Mouse (Mus musculus) ES-E14 (cell line): ENCODE measurements at regions not wholly inside any gene's neighbourhood (a gene's known extent, or its start where the extent isn't known, plus 50 kb on each side); places are given as distances from the start of the nearest gene placed in this dataset.

ENCODE experiments used
- DNase-seq: peaks from one replicate; pipeline ENCODE4 v3.0.0-alpha.2; 2013; ENCODE audit warnings: low read depth, low spot score
- H3K27ac ChIP-seq: 2 replicates; pipeline ENCODE4 v1.5.1; 2012; ENCODE audit warnings: low read depth, mild to moderate bottlenecking, low read length, moderate library complexity, mixed read lengths; ENCODE audit not compliant: poor library complexity, insufficient read depth, severe bottlenecking
- H3K36me3 ChIP-seq: 2 replicates; pipeline ENCODE4 v1.6.1; 2012; ENCODE audit warnings: mild to moderate bottlenecking, low read length, moderate library complexity, mixed read lengths; ENCODE audit not compliant: control insufficient read depth, poor library complexity, insufficient read depth, severe bottlenecking
- H3K4me1 ChIP-seq, 2 experiments: fragments of 150-350 bp in 1 of 2; sonication (generic) in 1 of 2; 2 replicates each; pipeline ENCODE4 v1.6.1; 2012; ENCODE audit warnings: low read length in 2 of 2, mild to moderate bottlenecking in 1 of 2, mixed read lengths in 1 of 2; ENCODE audit not compliant: control insufficient read depth in 2 of 2, insufficient read depth in 2 of 2, poor library complexity in 1 of 2
- H3K4me3 ChIP-seq, 2 experiments: fragments of 150-350 bp in 1 of 2; sonication (generic) in 1 of 2; 2 replicates each; pipeline ENCODE4 v1.5.1; 2012; ENCODE audit warnings: low read length in 2 of 2, low read depth in 1 of 2, mild to moderate bottlenecking in 1 of 2, mixed read lengths in 1 of 2; ENCODE audit not compliant: insufficient read depth in 1 of 2, poor library complexity in 1 of 2, severe bottlenecking in 1 of 2
- H3K9ac ChIP-seq: 2 replicates; pipeline ENCODE4 v1.6.1; 2012; ENCODE audit warnings: low read depth, mild to moderate bottlenecking, low read length, mixed read lengths; ENCODE audit not compliant: poor library complexity, insufficient read depth, severe bottlenecking
- H3K9me3 ChIP-seq: fragments of 150-350 bp; sonication (generic); 2 replicates; pipeline ENCODE4 v1.6.1; 2012; ENCODE audit warnings: low read depth, mild to moderate bottlenecking, low read length; ENCODE audit not compliant: control insufficient read depth, insufficient read depth
- CHD2 ChIP-seq: IDR thresholded peaks from 2 replicates; pipeline ENCODE4 v1.6.1; 2014; ENCODE audit warnings: mild to moderate bottlenecking, low read depth, low read length, inconsistent platforms
- HCFC1 ChIP-seq: IDR thresholded peaks from 2 replicates; pipeline ENCODE4 v1.6.1; 2012; ENCODE audit warnings: low read length, inconsistent platforms, borderline replicate concordance; ENCODE audit not compliant: insufficient read depth
- MAFK ChIP-seq: IDR thresholded peaks from 2 replicates; pipeline ENCODE4 v1.6.1; 2014; ENCODE audit warnings: mild to moderate bottlenecking, low read depth, low read length, inconsistent platforms; ENCODE audit not compliant: insufficient read depth
- ZC3H11A ChIP-seq: IDR thresholded peaks from 2 replicates; pipeline ENCODE4 v1.6.1; 2012; ENCODE audit warnings: low read depth, mild to moderate bottlenecking, inconsistent platforms, low read length, borderline replicate concordance
- ZNF384 ChIP-seq: IDR thresholded peaks from 2 replicates; pipeline ENCODE4 v1.6.1; 2012; ENCODE audit warnings: low read depth, low read length, inconsistent platforms
- in situ Hi-C, 2 experiments: fragments of 600-800 bp; cut with MboI; formaldehyde crosslinking; loops; one replicate each; pipeline ENCODE4 v1.15.1; 2025; ENCODE audit warnings: low sequenced_read_pairs in 2 of 2, inconsistent platforms in 1 of 2; ENCODE audit not compliant: unreplicated experiment in 2 of 2

DNA sequence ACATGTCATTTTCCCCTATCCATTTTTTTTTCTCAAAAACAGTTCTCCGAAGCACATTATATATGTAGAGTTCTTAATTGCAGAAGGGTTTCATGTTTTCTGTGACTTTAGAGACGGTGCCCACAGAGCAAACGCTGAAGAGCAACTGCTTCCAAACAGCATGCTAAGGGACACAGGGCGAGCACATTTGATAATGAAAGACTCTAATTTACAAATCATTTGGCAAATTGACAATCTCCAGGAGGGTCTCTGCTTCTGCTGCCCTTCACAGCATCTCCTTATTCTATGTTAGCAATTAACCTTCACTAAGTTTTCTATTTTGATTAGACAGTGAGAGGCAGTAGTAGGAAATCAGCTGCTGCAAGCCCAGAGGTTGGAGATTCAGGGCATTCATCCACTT lies 929.7 kb downstream of the Gbe1 start:
- Histone ChIP-seq H3K27ac (no peak overlapping the region), H3K4me1 (no peaks in the 10 kb centered on the region), H3K36me3 (no peaks in the 10 kb centered on the region), H3K9ac (no peak overlapping the region), H3K9me3 (no peaks in the 10 kb centered on the region), H3K4me3 (no peak overlapping the region)
- DNase-seq = no peak
- no peak for TF ChIP-seq CHD2
- no peak for TF ChIP-seq HCFC1
- TF ChIP-seq ZNF384 = no peak
- TF ChIP-seq MAFK = no peak
- TF ChIP-seq ZC3H11A = no peak
- in situ Hi-C loops = no loop called here

DNA sequence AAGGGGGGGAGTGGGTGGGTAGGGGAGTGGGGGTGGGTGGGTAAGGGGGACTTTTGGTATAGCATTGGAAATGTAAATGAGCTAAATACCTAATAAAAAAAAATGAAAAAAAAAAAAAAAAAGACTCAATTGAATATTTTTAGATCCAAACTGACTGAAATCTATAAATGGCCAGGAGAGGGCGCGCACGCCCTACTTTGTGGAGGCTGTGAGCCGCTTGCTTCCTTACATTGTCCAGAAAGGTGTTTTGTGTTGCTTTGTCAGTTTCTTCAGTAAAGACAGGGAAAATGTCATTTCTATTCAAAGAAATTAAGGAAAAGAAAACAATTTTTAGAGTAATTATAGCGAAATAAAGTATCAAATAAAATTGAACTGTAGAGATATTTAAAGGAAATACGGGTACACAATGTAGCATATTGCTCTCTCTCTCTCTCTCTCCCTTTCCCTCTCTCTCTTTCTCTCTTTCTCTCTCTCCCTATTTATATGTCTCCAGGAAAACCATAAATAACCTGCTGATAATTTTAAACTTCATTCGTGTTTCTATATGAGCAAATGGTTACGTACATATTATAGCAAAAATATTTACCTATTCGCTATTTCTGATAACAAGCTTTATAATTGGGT lies 933.9 kb downstream of the Gbe1 start:
- Histone ChIP-seq H3K27ac (no peak overlapping the region), H3K9me3 (no peaks in the 10 kb centered on the region), H3K9ac (no peak overlapping the region), H3K4me3 (no peak overlapping the region), H3K4me1 (no peaks in the 10 kb centered on the region), H3K36me3 (no peaks in the 10 kb centered on the region)
- TF ChIP-seq HCFC1 (no peak), ZNF384 (no peak), CHD2 (no peak), ZC3H11A (no peak), MAFK (no peak)
- peak; percentile 43 for DNase-seq
- in situ Hi-C loops = no loop called here

DNA sequence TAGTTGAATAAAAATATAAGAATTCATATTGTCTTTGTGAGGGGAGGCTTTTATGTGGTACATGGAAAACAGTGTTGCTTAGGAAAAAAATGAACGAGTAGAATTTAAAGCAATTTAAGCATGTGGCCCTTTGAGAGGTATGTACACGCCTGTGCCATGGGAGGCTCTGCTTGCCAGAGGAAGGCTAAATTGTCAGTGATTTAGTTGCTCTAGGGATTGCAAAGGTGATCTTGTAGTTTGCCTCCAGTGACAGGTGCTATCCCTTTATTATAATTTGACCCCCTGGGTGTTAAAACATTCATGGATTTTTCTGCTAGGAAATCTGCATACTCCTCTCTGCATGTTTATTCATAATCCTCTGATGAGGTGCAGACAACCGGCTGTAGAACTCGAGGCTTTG lies 942.0 kb downstream of the Gbe1 start:
- H3K27ac ChIP-seq = no peak overlapping the region
- in situ Hi-C loops = loop anchor here in 1 of 2 experiments (25.0 kb wide), 1 partner anchor 957 kb away; no protein-coding TSS in a partner anchor
- no peak for TF ChIP-seq CHD2
- no peak for TF ChIP-seq ZNF384
- TF ChIP-seq MAFK = no peak
- TF ChIP-seq ZC3H11A = no peak
- no peak for TF ChIP-seq HCFC1
- no peak for DNase-seq
- H3K9ac ChIP-seq = no peak overlapping the region
- H3K36me3 ChIP-seq = no peaks in the 10 kb centered on the region
- H3K4me1 ChIP-seq = no peaks in the 10 kb centered on the region
- H3K9me3 ChIP-seq = no peaks in the 10 kb centered on the region
- H3K4me3 ChIP-seq = no peak overlapping the region

DNA sequence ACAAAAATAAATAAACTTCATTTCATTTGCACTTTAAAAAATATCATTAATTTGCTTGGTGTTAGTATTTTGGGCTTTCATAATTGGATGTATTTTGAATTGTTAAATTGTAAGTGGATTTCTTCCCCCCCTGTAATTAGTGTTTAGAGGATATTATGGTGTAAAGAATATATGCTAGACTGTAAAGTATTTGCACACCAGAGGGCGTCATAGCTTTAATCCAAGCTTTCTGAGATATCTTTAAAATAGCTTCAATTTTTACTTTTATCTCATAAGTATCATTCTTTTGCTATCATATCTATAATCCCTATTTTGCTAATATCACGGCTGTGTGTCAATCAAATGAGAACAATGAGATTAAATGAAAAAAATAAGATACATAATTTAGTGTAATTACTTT lies 942.4 kb downstream of the Gbe1 start:
- Histone ChIP-seq H3K4me1 (no peaks in the 10 kb centered on the region), H3K36me3 (no peaks in the 10 kb centered on the region), H3K27ac (no peak overlapping the region), H3K4me3 (no peak overlapping the region), H3K9ac (no peak overlapping the region), H3K9me3 (no peaks in the 10 kb centered on the region)
- DNase-seq = no peak
- in situ Hi-C loops = loop anchor here in 1 of 2 experiments (25.0 kb wide), 1 partner anchor 956 kb away; no protein-coding TSS in a partner anchor
- no peak for TF ChIP-seq HCFC1
- no peak for TF ChIP-seq MAFK
- TF ChIP-seq CHD2 = no peak
- TF ChIP-seq ZC3H11A = no peak
- no peak for TF ChIP-seq ZNF384

DNA sequence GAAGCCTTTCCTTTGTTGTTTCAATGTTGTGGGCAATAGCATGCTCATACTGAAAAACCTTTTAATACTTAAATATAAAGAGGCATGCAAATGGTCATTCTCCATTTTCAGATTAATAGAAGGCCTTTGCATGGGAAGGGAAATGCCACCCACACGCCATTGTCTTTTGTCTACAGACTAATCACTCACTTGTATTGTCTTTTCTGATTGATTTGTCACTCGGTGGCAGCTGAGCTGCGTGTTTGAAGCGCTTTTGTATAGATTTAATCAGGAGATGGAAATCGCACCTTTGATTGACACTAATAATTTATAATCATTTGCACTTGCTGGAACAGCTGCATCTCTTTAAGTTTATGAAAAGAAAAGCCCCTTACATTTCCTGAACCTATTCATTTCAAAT lies 953.4 kb downstream of the Gbe1 start:
- no peak overlapping the region for H3K4me3 ChIP-seq
- no peaks in the 10 kb centered on the region for H3K9me3 ChIP-seq
- H3K9ac ChIP-seq = no peak overlapping the region
- no peak overlapping the region for H3K27ac ChIP-seq
- H3K36me3 ChIP-seq = no peaks in the 10 kb centered on the region
- no peaks in the 10 kb centered on the region for H3K4me1 ChIP-seq
- in situ Hi-C loops = loop anchor here in 1 of 2 experiments (25.0 kb wide), 1 partner anchor 945 kb away; no protein-coding TSS in a partner anchor
- DNase-seq = no peak
- TF ChIP-seq CHD2 (no peak), HCFC1 (no peak), ZNF384 (no peak), ZC3H11A (no peak), MAFK (no peak)
